Mouse (Mus musculus): ENCODE measurements at regions not wholly inside any gene's neighbourhood (a gene's known extent, or its start where the extent isn't known, plus 50 kb on each side); places are given as distances from the start of the nearest gene placed in this dataset.

GRCm38 (mm10) chr2:171373016-171373415, 641.4 kb downstream of the Dok5 start:
- H3K9ac ChIP-seq (ENCODE audit: control insufficient read depth, low read depth, low read length, poor library complexity, severe bottlenecking) = no peak overlapping the region
- no peak for DNase-seq (ENCODE audit: low read depth, low spot score)
- H3K9me3 ChIP-seq (replicated peaks; ENCODE audit: insufficient read depth, low read length) = no peaks in the 10 kb centered on the region
- no peak overlapping the region for H3K4me3 ChIP-seq (ENCODE audit: control insufficient read depth in 1 of 2, insufficient read depth in 1 of 2, low read depth in 2 of 2, low read length in 2 of 2)
- H3K27ac ChIP-seq (ENCODE audit: control insufficient read depth, low read depth, low read length) = no peak overlapping the region
- TF ChIP-seq MAX (IDR thresholded peaks at IDR 0.05; ENCODE audit: low read length) = no peak
- no peak for TF ChIP-seq HCFC1 (IDR thresholded peaks at IDR 0.05; ENCODE audit: low read depth, low read length)
- TF ChIP-seq POLR2A (IDR thresholded peaks at IDR 0.05; ENCODE audit: control insufficient read depth in 1 of 2, insufficient read depth in 1 of 2, low read depth in 1 of 2, low read length in 2 of 2, poor library complexity in 1 of 2) = no peak
- TF ChIP-seq CHD1 (IDR thresholded peaks at IDR 0.05; ENCODE audit: low read depth, low read length) = no peak
- no peaks in the 10 kb centered on the region for H3K79me2 ChIP-seq (ENCODE audit: control insufficient read depth, insufficient read depth, low read length, poor library complexity)
- no peaks in the 10 kb centered on the region for H3K4me1 ChIP-seq (ENCODE audit: control insufficient read depth in 1 of 2, insufficient read depth in 2 of 2, low read length in 2 of 2)
- H3K27me3 ChIP-seq (ENCODE audit: control insufficient read depth in 1 of 2, insufficient read depth in 2 of 2, low read length in 2 of 2) = no peaks in the 10 kb centered on the region
- H3K36me3 ChIP-seq (ENCODE audit: control insufficient read depth in 1 of 2, insufficient read depth in 2 of 2, low read length in 2 of 2) = no peaks in the 10 kb centered on the region

- H3K4me1 ChIP-seq (ENCODE audit: control insufficient read depth in 1 of 2, insufficient read depth in 2 of 2, low read length in 2 of 2) = no peaks in the 10 kb centered on the region
- no peak overlapping the region for H3K9ac ChIP-seq (ENCODE audit: control insufficient read depth, low read depth, low read length, poor library complexity, severe bottlenecking)
- DNase-seq (ENCODE audit: low read depth, low spot score) = no peak
- no peaks in the 10 kb centered on the region for H3K27me3 ChIP-seq (ENCODE audit: control insufficient read depth in 1 of 2, insufficient read depth in 2 of 2, low read length in 2 of 2)
- H3K79me2 ChIP-seq (ENCODE audit: control insufficient read depth, insufficient read depth, low read length, poor library complexity) = no peaks in the 10 kb centered on the region
- H3K36me3 ChIP-seq (ENCODE audit: control insufficient read depth in 1 of 2, insufficient read depth in 2 of 2, low read length in 2 of 2) = no peaks in the 10 kb centered on the region
- no peak overlapping the region for H3K27ac ChIP-seq (ENCODE audit: control insufficient read depth, low read depth, low read length)
- H3K4me3 ChIP-seq (ENCODE audit: control insufficient read depth in 1 of 2, insufficient read depth in 1 of 2, low read depth in 2 of 2, low read length in 2 of 2) = no peak overlapping the region
- TF ChIP-seq MAFK (IDR thresholded peaks at IDR 0.05; ENCODE audit: borderline replicate concordance, low read depth, low read length) = no peak
- no peak for TF ChIP-seq POLR2AphosphoS2 (IDR thresholded peaks at IDR 0.05; ENCODE audit: low read length)
- TF ChIP-seq MXI1 (IDR thresholded peaks at IDR 0.05; ENCODE audit: low read depth, low read length) = no peak
- TF ChIP-seq SIN3A (IDR thresholded peaks at IDR 0.05; ENCODE audit: low read length) = no peak
- TF ChIP-seq TCF12 (IDR thresholded peaks at IDR 0.05; ENCODE audit: low read depth, low read length) = no peak
- TF ChIP-seq CHD2 (IDR thresholded peaks at IDR 0.05; ENCODE audit: low read length) = no peak
- no peak for TF ChIP-seq POLR2A (IDR thresholded peaks at IDR 0.05; ENCODE audit: control insufficient read depth in 1 of 2, insufficient read depth in 1 of 2, low read depth in 1 of 2, low read length in 2 of 2, poor library complexity in 1 of 2)
- no peak for TF ChIP-seq ZMIZ1 (IDR thresholded peaks at IDR 0.05; ENCODE audit: low read depth, low read length)
- no peak for TF ChIP-seq ZKSCAN1 (IDR thresholded peaks at IDR 0.05; ENCODE audit: low read depth, low read length)
- no peak for TF ChIP-seq EP300 (IDR thresholded peaks at IDR 0.05; ENCODE audit: low read depth in 1 of 2, low read length in 2 of 2)
- no peak for TF ChIP-seq TAL1 (IDR thresholded peaks at IDR 0.05; ENCODE audit: low read length)
- TF ChIP-seq MAZ (IDR thresholded peaks at IDR 0.05; ENCODE audit: low read depth, low read length) = no peak
- no peak for TF ChIP-seq GATA1 (IDR thresholded peaks at IDR 0.05; ENCODE audit: low read depth, low read length)
- no peak for TF ChIP-seq KAT2A (conservative IDR thresholded peaks at IDR 0.05; ENCODE audit: low read depth, low read length)
- H3K9me3 ChIP-seq (replicated peaks; ENCODE audit: insufficient read depth, low read length) = no peaks in the 10 kb centered on the region
Measured at GRCm38 (mm10) chr2:171371751-171372150, 640.1 kb downstream of the Dok5 start.

DNA sequence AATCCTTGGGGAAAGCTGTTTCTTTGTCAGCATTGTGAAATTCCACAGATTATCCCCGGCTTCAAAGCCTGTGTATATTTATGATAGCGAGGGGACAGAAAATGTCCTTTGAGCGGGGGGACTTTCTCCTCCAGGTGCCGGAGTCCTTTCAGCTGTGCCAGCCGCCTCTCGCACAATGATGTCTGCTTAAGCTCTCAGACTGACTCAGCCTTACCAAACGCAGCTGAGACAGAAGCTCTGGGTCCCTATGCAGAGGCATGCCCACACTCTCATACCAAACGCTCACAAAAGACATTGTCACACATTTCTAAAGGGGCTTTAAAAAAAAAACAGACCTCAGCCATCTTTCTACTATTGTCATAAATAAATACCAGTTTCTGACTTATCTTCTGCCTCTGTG, 633.9 kb downstream of the Dok5 start:
- Histone ChIP-seq H3K9ac (ENCODE audit: control insufficient read depth, low read depth, low read length, poor library complexity, severe bottlenecking) (no peak overlapping the region), H3K4me3 (ENCODE audit: control insufficient read depth in 1 of 2, insufficient read depth in 1 of 2, low read depth in 2 of 2, low read length in 2 of 2) (no peak overlapping the region)

More for the DNA sequence above, 633.9 kb downstream of the Dok5 start:
- Histone ChIP-seq H3K79me2 (ENCODE audit: control insufficient read depth, insufficient read depth, low read length, poor library complexity) (no peaks in the 10 kb centered on the region), H3K27me3 (ENCODE audit: control insufficient read depth in 1 of 2, insufficient read depth in 2 of 2, low read length in 2 of 2) (no peaks in the 10 kb centered on the region), H3K27ac (ENCODE audit: control insufficient read depth, low read depth, low read length) (no peak overlapping the region), H3K4me1 (ENCODE audit: control insufficient read depth in 1 of 2, insufficient read depth in 2 of 2, low read length in 2 of 2) (no peaks in the 10 kb centered on the region), H3K9me3 (replicated peaks; ENCODE audit: insufficient read depth, low read length) (no peaks in the 10 kb centered on the region), H3K36me3 (ENCODE audit: control insufficient read depth in 1 of 2, insufficient read depth in 2 of 2, low read length in 2 of 2) (no peaks in the 10 kb centered on the region)
- DNase-seq (ENCODE audit: low read depth, low spot score) = no peak
- TF ChIP-seq GABPA (IDR thresholded peaks at IDR 0.05; ENCODE audit: low read depth, low read length) (no peak), JUND (IDR thresholded peaks at IDR 0.05; ENCODE audit: low read depth, low read length) (no peak), MAX (IDR thresholded peaks at IDR 0.05; ENCODE audit: low read length) (no peak), ZMIZ1 (IDR thresholded peaks at IDR 0.05; ENCODE audit: low read depth, low read length) (no peak), UBTF (IDR thresholded peaks at IDR 0.05; ENCODE audit: borderline replicate concordance, insufficient read depth, low read depth, low read length) (no peak)

Data from MEL (cell line).